Mouse (Mus musculus) midbrain, embryonic 15.5 days (tissue): Measurements from ENCODE around the gene Stat1. TPM values are rescaled to one million over a fixed set of nuclear protein-coding genes. Genes with fewer than 3 reads are reported as not detected.

Experiments used
- ATAC-seq: fragments of 200-750 bp; cut with Nextera tagmentation; replicated peaks from 2 replicates; pipeline ENCODE4 v1.8.0; 2017; ENCODE audit warnings: moderate TSS enrichment
- H3K27ac ChIP-seq: fragments of 300-500 bp; sonication (generic); 2 replicates; pipeline ENCODE4 v1.5.1; 2015; ENCODE audit warnings: mild to moderate bottlenecking, inconsistent platforms
- H3K27me3 ChIP-seq: fragments of 300-500 bp; sonication (generic); replicated peaks from 2 replicates; pipeline ENCODE4 v1.6.1; 2015; ENCODE audit warnings: inconsistent platforms
- H3K36me3 ChIP-seq: fragments of 300-500 bp; sonication (generic); replicated peaks from 2 replicates; pipeline ENCODE4 v1.6.1; 2015; ENCODE audit warnings: inconsistent platforms
- H3K4me1 ChIP-seq: fragments of 300-500 bp; sonication (generic); 2 replicates; pipeline ENCODE4 v1.6.1; 2015; ENCODE audit warnings: inconsistent platforms
- H3K4me2 ChIP-seq: fragments of 300-500 bp; sonication (generic); 2 replicates; pipeline ENCODE4 v1.6.1; 2015; ENCODE audit warnings: inconsistent platforms, mild to moderate bottlenecking, moderate library complexity
- H3K4me3 ChIP-seq: fragments of 300-500 bp; sonication (generic); 2 replicates; pipeline ENCODE4 v1.5.1; 2015; ENCODE audit warnings: mild to moderate bottlenecking, inconsistent platforms
- H3K9ac ChIP-seq: fragments of 300-500 bp; sonication (generic); 2 replicates; pipeline ENCODE4 v1.6.1; 2015; ENCODE audit warnings: mild to moderate bottlenecking, inconsistent platforms
- H3K9me3 ChIP-seq: fragments of 300-500 bp; sonication (generic); 2 replicates; pipeline ENCODE4 v1.6.1; 2016; ENCODE audit warnings: inconsistent platforms
- WGBS: fragments of 180-500 bp; shearing (Covaris S2); methylation state at CpG from one replicate; pipeline ENCODE4 v1.1.7; 2015; ENCODE audit warnings: mixed read lengths; 5-methylcytosine and 5-hydroxymethylcytosine counted together
- polyA plus RNA-seq: library from polyadenylated mRNA; unstranded; fragments of >200 nt; fragmentation: Nextera tagmentation; extraction: Ambion mirVana; gene quantifications from 2 replicates; pipeline ENCODE4 v1.2.1, GENCODE M21; 2015

Stat1 gene
- polyA plus RNA-seq, 1 experiment from 2014 or later: 13.5 TPM

GRCm38 (mm10) chr1:52175321-52175720, 56.1 kb downstream of the Stat1 start:
- ATAC-seq: no peak
- no peak overlapping the region for H3K4me2 ChIP-seq
- no peaks in the 10 kb centered on the region for H3K27me3 ChIP-seq
- 68% methylated on average over 5 of the region's 5 CpGs for WGBS
- H3K9ac ChIP-seq: no peak overlapping the region
- no peaks in the 10 kb centered on the region for H3K9me3 ChIP-seq
- H3K27ac ChIP-seq: no peak overlapping the region
- H3K36me3 ChIP-seq: no peaks in the 10 kb centered on the region
- H3K4me1 ChIP-seq: no peaks in the 10 kb centered on the region
- H3K4me3 ChIP-seq: no peak overlapping the region

DNA sequence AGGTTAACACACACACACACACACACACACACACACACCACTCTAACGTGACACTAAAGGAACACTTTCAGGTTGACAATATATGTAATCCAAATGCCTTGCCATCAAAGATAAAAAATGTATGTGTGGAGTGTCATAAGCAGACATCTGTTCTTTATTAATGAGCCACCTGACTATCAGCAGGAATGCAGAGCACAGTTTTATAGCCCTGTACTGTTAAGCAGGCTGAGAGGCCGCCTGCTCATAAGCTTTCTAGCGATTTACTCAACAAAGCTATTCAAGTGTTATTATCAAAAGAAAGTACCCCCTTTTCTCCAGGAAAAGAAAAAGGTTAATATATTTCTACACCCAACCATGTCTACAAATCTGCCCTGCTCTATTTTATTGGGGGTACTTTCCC, 56.7 kb downstream of the Stat1 start:
- no peaks in the 10 kb centered on the region for H3K4me1 ChIP-seq
- H3K27me3 ChIP-seq: no peaks in the 10 kb centered on the region
- H3K4me2 ChIP-seq: no peak overlapping the region
- H3K36me3 ChIP-seq: no peaks in the 10 kb centered on the region
- H3K27ac ChIP-seq: no peak overlapping the region
- H3K4me3 ChIP-seq: no peak overlapping the region
- peak; percentile 43; the same call in 1 of the 2 replicates for ATAC-seq
- H3K9me3 ChIP-seq: no peaks in the 10 kb centered on the region
- WGBS: 70% methylated on average over 3 of the region's 3 CpGs
- no peak overlapping the region for H3K9ac ChIP-seq

- Histone ChIP-seq H3K4me3 (no peak overlapping the region), H3K27ac (no peak overlapping the region), H3K9me3 (no peaks in the 10 kb centered on the region), H3K27me3 (no peaks in the 10 kb centered on the region), H3K4me1 (no peaks in the 10 kb centered on the region), H3K4me2 (no peak overlapping the region), H3K9ac (no peak overlapping the region), H3K36me3 (no peaks in the 10 kb centered on the region)
- ATAC-seq: no peak
- WGBS: 84% methylated on average over 2 of the region's 2 CpGs
Observed at GRCm38 (mm10) chr1:52176999-52177398, 57.8 kb downstream of the Stat1 start.

DNA sequence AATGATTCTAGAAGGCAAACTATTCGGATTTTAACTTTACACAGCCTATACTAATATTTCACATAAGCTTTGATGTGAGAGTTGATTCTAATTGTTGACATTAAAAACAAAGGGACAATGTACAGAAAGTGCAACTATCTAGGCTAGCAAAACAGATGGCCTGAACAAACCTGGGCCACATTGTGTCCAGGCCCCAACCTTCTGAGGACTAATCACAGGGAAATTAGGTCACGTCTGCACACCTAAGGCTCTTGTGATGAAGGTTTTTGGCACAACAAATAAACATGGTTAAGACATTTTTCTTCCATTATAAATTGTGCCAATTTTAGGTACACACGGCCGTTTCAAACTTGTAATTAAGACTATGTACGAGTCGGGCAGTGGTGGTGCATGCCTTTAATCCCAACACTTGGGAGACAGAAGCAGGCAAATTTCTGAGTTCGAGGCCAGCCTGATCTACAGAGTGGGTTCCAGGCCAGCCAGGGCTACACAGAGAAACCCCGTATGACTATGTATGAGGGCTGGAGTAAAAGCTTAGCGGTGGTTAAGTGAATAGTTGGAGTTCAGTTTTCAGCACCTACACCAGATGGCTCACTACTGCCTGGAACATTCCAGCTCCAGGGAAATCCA, 60.8 kb downstream of the Stat1 start:
- Histone ChIP-seq H3K27ac (no peak overlapping the region), H3K27me3 (no peaks in the 10 kb centered on the region), H3K4me1 (no peaks in the 10 kb centered on the region), H3K36me3 (no peaks in the 10 kb centered on the region), H3K4me2 (no peak overlapping the region), H3K9ac (no peak overlapping the region), H3K9me3 (no peaks in the 10 kb centered on the region), H3K4me3 (no peak overlapping the region)
- no peak for ATAC-seq
- WGBS: 95% methylated on average over 9 of the region's 9 CpGs

GRCm38 (mm10) chr1:52181994-52182393, 62.8 kb downstream of the Stat1 start:
- Histone ChIP-seq H3K9me3 (no peaks in the 10 kb centered on the region), H3K27ac (no peak overlapping the region), H3K4me1 (no peaks in the 10 kb centered on the region), H3K4me2 (no peak overlapping the region), H3K27me3 (no peaks in the 10 kb centered on the region), H3K36me3 (no peaks in the 10 kb centered on the region), H3K4me3 (no peak overlapping the region), H3K9ac (no peak overlapping the region)
- no peak for ATAC-seq

DNA sequence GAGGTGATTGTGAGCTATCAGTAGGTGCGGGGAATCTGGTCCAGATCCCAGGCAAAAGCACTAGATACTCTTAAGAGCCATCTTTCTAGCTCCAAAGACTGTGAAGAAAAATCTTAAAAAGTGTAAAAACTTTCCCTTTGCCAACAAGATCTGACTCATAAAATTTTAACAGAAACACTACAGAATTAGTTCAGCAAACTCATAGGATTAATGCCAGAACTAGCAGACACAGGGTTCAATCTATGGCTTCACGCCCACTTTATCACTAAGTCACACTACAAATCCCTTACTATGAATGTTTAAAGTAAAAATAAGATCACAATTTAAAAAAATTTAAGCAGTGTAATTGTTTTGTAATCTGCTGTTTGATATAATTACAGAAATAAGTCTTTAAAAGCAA, 63.8 kb downstream of the Stat1 start:
- Histone ChIP-seq H3K9me3 (no peaks in the 10 kb centered on the region), H3K4me2 (no peak overlapping the region), H3K27me3 (no peaks in the 10 kb centered on the region), H3K4me3 (no peak overlapping the region), H3K36me3 (0 out of 2 replicates have a peak, but pooled peaks cover 4% of the 10 kb centered on the region), H3K4me1 (no peaks in the 10 kb centered on the region), H3K9ac (no peak overlapping the region), H3K27ac (no peak overlapping the region)
- no peak for ATAC-seq
- 93% methylated on average over 2 of the region's 2 CpGs for WGBS

Other genes starting within 250 kb of the Stat1 start
- gene Myo1b, start 203.4 kb upstream of the Stat1 start, polyA plus RNA-seq: 69.4 and 69.6 TPM in 2 replicates
- gene Stat4, start 132.3 kb upstream of the Stat1 start, polyA plus RNA-seq: 0.18 and 0.43 TPM in 2 replicates
- gene Gls, start 113.8 kb downstream of the Stat1 start, polyA plus RNA-seq: 35.7 and 38.9 TPM in 2 replicates